Mouse (Mus musculus) stomach, adult 2 months (tissue): ENCODE measurements around the gene Ppp1r32. TPM values are rescaled to one million over a fixed set of nuclear protein-coding genes. Genes with fewer than 3 reads are reported as not detected.

Experiments
- polyA plus RNA-seq: library from polyadenylated mRNA; depleted of rRNA; stranded (reverse); fragments of >200 nt; gene quantifications from 2 replicates; pipeline ENCODE4 v1.2.3, GENCODE M21; 2012; rRNA removed

Ppp1r32 gene
- 0.17 and 0.18 TPM in 2 replicates for polyA plus RNA-seq

DNA sequence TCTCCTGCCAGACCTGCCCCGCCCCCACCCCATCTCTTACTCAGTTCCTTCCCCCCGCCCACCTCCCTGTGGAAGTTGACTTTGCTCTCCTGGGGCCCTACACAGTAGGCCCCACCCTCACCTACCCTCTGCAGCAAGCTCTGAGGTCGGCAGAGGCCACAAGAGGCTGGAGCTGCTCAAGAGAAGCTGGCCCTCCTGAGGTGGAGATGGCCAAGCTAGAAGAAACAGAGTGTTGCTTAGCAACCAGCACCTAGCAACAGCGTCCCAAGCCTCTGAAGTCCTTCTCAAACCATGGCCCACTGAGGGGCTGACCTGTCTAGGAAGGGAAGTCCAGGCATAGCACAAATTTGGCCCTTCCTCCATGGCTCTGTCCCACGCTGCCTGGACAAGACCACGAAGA, at the start of gene Ppp1r32:
TSS of gene Ppp1r32 (minus strand) at position 226 of the 400 bp plus-strand sequence.

GRCm38 (mm10) chr19:10525910-10526309, 43.2 kb upstream of the Ppp1r32 start, which contains the start of gene Sdhaf2:
TSS of gene Sdhaf2 (minus strand) at chr19:10526142.

GRCm38 (mm10) chr19:10525106-10525901, 42.6 kb upstream of the Ppp1r32 start, which contains the start of gene Cpsf7:
TSS of gene Cpsf7 (plus strand) at chr19:10525266.

GRCm38 (mm10) chr19:10456752-10457483, 25.8 kb downstream of the Ppp1r32 start, which contains the start of gene Lrrc10b:
TSS of gene Lrrc10b (minus strand) at chr19:10457473.

Other genes with a start within 250 kb of the Ppp1r32 start
- 129 and 137 TPM in 2 replicates for gene Myrf, start 242.2 kb downstream of the Ppp1r32 start, polyA plus RNA-seq
- gene Dagla, start 178.1 kb downstream of the Ppp1r32 start, polyA plus RNA-seq = 7.9 and 8.8 TPM in 2 replicates
- gene Syt7, start 93.8 kb downstream of the Ppp1r32 start, polyA plus RNA-seq = 4.6 and 5.7 TPM in 2 replicates
- 10.3 and 15.4 TPM in 2 replicates for gene Lrrc10b, start 25.5 kb downstream of the Ppp1r32 start, polyA plus RNA-seq
- 8.9 and 10.5 TPM in 2 replicates for gene Cpsf7, start 42.3 kb upstream of the Ppp1r32 start, polyA plus RNA-seq
- gene Sdhaf2, start 43.2 kb upstream of the Ppp1r32 start, polyA plus RNA-seq = 3.5 and 3.6 TPM in 2 replicates
- 4.7 and 5.8 TPM in 2 replicates for gene Tmem216, start 73.3 kb upstream of the Ppp1r32 start, polyA plus RNA-seq
- gene Cyb561a3, start 94.2 kb upstream of the Ppp1r32 start, polyA plus RNA-seq = 16.8 and 17.4 TPM in 2 replicates
- 3.2 and 3.5 TPM in 2 replicates for gene Tmem138, start 94.4 kb upstream of the Ppp1r32 start, polyA plus RNA-seq
- gene Ddb1, start 122.4 kb upstream of the Ppp1r32 start, polyA plus RNA-seq = 25.3 and 35.1 TPM in 2 replicates
- gene Tkfc, start 122.7 kb upstream of the Ppp1r32 start, polyA plus RNA-seq = 3.3 and 3.8 TPM in 2 replicates
- gene Vwce, start 151.3 kb upstream of the Ppp1r32 start, polyA plus RNA-seq = 0.05 and 0.08 TPM in 2 replicates
- 87.4 and 147 TPM in 2 replicates for gene Pga5, start 195.1 kb upstream of the Ppp1r32 start, polyA plus RNA-seq
- 21.5 and 23.0 TPM in 2 replicates for gene Vps37c, start 205.8 kb upstream of the Ppp1r32 start, polyA plus RNA-seq